Mouse (Mus musculus): Measurements from ENCODE around the gene Kif16b.
"Not testable (repeated sequence)": the region's sequence is repeated elsewhere in the genome, so short reads cannot be mapped to it uniquely, and the experiment has no call there.

Kif16b gene

DNA sequence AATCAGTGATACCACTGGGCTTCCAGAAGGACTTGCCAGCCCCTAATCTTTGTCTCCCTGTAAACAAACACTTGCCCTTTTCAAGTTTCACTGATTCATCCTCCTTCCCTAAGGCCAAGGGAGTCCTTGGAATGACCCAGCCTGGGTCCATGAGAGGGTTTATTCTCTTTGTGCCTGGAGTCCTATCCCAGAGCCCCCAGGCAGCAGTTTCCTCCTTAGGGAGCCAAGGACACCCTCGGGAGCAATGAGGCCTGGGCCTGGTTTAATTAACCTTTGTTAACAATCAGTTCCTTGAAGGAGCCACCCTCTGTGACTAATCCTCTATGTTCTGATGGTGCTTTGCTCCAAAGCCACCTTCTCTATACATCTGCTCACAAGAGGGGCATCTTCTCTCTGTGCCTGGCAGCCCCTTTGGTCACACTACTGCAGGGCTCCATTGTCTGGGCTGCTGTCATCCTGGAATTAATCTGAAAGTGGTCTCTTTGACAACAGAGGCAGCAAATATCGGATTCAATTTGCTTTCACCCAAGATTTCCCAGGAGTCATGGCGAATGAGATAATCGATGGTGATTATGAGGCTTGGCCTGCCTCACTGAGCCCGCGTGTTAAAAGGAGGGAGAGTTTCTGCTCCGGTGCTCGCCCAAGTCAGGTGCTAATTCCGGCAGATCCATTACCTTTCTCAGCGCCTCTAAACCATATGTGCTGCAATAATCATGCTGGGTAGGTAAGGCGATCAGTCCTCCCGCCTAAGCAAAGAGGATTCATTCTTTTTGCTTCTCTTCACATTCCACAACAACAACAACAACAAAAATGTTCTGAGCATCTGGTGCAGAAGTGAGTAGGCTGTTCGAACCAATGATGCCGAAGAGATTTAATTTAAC is 311.7 kb downstream of the Kif16b start:
- no peak for DNase-seq (ENCODE audit: low spot score)

DNA sequence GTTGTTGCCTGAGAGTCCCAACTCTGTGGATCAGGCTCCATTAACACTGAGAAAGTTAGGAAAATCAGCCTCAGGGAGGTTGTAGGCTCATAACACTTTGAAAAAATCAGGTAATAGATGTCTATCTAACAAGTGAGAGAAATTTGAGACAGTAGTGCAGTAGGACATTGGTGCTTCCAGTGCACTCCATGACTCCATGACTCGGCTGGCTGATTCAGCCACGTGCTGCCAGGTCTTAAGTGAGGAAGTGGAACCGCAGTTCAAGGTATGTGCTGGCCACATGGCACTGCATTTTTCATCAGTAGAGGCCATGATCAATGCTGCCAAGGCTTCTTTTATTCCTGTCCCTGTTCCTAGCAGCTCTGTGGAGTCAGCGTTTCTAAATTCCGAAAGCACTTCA is 315.5 kb downstream of the Kif16b start:
- DNase-seq (ENCODE audit: low spot score) = no peak

DNA sequence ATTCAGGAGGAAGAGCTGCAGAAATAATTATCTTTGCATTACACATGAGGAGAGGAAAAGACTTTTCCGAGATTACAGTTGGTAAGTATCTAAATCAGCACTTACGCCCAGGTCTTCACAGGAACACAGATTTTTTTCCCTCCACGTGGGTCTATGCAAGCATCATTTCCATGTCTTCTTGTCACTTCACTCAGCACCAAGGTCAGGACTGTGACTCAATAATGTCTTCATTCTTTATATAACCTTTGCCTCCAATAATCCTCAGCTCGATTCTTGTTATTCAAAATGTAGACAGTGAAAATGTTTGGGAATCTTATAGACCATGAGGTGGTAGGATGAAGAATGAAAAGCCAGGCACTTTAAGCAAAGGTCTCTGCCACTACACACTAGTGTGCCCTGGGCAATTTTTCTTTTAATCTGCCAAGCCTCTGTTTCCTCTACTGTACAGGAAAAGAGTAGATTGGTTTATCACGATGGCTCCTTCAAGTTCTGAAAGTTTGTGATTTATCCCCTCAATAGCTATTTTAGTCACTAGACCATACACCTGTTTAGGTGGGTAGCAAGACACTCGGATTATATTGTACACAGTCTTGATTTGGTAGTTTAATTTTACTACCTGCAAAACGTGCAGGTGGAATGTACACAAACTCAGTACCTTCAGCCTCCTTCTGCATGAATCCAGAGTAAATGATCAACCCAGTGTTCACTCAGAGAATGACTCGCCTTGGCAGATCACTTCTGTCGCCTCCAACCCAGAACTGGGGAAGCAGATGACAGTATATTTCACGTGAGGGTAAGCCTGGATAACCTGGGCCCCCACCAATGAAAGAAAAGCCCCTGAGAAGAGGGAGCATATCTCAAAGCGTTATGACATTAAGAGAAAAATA is 316.2 kb downstream of the Kif16b start:
- no peak for DNase-seq (ENCODE audit: low spot score)

DNA sequence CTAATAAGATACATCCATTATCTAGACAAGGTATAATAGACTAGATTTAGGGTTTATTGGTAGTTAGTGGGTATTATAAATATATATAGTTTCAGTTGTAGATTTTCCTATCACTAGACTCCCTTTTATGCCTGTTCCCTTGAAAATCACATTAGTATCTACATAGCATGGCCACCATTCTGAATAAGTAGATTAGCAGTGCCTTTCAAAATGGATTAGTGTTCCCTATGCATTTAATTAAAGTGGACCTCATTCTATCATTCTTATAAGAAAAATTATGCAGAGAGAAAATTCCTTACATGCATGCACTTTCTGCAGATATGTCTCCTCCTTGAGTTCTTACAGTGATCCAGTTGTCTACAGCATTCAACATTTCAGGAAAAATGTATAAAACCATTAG is 320.9 kb downstream of the Kif16b start:
- DNase-seq (ENCODE audit: low spot score) = no peak

DNA sequence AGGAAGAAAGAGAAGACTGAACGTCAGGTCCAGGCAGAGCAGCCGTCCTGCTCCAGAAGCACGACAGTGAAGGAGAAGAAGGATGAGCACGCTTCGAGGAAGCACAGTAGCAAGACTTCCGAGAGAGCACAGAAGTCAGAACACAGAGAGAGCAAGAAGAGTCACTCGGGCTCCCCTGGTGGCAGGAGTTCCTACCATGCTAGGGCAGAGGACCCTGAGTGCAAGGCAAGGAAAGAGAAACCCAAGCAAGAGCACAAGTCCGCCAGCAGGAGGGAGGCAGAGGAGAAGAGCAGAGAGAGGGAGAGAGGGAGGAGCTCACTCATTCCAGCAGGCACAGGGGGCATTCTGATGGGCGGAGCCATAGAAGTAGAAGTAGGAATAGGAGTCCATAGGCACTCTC is 323.9 kb downstream of the Kif16b start:
- not testable (repeated sequence) for DNase-seq (ENCODE audit: low spot score)

DNA sequence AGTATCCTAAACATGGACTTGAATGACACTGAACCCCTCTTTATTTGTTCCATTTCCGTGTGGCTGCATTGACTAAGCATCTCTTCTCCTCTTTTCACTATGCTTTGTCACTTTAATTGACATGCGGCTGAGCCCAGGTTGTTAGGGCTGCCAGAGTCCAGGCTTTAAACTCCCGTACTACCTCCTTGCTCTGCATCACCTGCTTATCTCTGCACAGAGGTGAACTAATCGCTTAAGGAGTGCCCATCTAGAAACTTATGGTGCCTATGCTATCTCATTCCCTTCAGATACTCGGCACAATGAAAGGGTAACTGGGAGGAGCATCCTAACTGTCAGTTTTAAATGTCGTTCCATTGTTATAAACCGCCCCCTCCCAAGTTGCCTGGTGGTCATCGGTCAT is 331.6 kb downstream of the Kif16b start:
- DNase-seq (ENCODE audit: low spot score) = no peak
